Mouse (Mus musculus) naive thymus-derived CD4-positive, alpha-beta T cell, adult 2 months (primary cell): ENCODE measurements around the gene Phf14.
A peak's percentile ranks its signal among the peaks of the same experiment; 100 is the strongest.
"Not testable (repeated sequence)": the region's sequence is repeated elsewhere in the genome, so short reads cannot be mapped to it uniquely, and the experiment has no call there.

Experiments
- DNase-seq: peaks from one replicate; pipeline ENCODE4 v3.0.0-alpha.2; 2011; ENCODE audit warnings: low read depth

Phf14 gene

DNA sequence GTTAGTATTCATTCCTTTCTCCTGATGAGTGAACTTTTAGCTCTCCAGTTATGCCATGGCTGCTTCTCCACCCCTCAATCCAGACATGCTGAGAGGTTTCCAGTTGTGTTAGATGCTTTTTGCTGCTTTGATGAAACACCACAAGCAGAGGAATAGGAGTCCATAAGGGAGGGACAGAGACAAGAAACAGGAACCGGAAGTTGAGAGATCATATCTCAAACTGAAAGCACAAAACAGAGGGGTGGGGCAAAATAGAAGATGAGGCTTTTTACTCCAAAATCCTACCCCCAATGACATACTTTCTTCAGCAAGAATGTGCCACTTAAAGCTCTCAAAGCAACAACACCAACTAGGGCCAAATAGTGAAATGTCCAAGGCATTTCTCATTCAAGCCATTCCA, 188.1 kb downstream of the Phf14 start:
- DNase-seq = peak; percentile 34

GRCm38 (mm10) chr6:12097125-12097524, 189.5 kb downstream of the Phf14 start:
- DNase-seq = no peak

GRCm38 (mm10) chr6:12105144-12105543, 197.5 kb downstream of the Phf14 start:
- no peak for DNase-seq

DNA sequence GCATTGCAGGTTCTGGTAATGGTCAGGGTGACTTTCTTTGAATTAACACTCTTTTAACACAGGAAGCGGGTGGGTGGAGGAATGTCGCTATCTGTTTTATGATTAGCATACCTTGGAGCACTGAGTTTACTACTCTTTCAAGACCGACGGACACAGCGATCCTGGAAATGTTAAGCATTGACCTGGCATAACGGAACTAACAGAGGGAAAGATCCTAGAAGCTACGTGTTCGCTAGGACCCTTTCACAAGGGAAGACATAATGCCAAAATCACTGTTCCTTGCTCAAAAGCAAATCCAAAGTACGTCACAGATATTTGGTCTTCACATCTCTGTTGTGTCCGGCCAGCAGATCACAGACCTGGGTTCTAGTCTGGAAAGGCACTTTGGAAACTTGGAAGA, 199.7 kb downstream of the Phf14 start:
- DNase-seq = no peak

GRCm38 (mm10) chr6:12107786-12108185, 200.2 kb downstream of the Phf14 start:
- no peak for DNase-seq

- no peak for DNase-seq
These were observed 209.6 kb downstream of the Phf14 start for GRCm38 (mm10) chr6:12116926-12117818.

DNA sequence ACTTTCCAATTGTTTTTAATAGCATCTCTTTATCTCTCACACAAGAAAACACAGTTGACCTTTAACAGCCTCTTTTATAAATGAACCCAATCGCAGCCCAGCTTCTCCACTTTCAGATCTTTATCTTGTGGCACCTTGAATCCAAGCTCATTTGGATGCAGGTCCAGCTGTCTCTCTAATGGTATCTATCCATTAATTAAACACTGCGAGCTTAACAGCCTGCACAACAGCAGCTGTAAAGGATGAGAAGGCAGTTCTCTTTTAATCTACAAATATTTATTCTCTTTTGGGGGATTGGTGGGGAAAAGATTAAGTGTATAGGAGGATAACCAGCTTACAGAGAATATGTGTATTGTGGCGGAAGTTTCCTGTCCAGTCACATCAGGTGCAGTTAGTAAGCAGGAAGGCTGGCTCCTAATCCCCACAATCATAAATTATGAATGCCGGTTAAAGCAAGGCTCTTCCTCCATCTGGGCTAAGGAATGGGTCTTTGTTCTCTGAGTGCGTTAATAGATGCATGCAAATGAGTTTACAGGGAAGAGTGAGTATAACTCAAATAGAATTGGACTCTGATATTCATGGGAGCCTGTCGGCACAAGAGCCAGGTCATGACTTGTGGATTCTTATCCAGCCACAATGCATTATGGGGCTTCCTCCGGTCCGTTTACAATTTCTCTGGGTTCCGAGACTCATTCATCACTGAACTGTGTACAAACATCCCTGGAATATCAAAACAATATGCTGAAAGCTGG, 210.4 kb downstream of the Phf14 start:
- no peak for DNase-seq

GRCm38 (mm10) chr6:12122759-12123158, 215.2 kb downstream of the Phf14 start:
- DNase-seq = no peak

GRCm38 (mm10) chr6:12125031-12125803, 217.6 kb downstream of the Phf14 start:
- peak; percentile 82 for DNase-seq

DNA sequence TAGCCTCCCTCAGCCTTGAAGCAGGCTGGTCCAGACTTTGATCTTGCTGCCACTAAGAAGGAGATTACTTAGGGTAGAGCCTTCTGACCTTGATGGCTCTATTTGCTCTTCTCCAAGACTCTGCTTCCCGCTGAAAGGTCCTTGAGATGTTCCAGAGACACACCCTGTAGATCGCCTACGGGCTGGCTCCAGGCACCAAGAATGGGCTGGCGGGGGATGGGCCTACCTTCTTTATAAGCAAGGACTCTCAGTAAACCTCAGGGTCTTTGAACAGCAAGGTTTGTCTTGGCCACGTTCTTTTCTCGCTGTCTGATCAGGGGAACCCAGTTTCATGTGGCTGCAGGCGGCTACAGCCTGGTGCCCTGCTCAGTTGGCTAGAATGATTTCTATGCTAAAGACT, 219.0 kb downstream of the Phf14 start:
- DNase-seq = not testable (repeated sequence)

- DNase-seq = no peak
These were observed 219.7 kb downstream of the Phf14 start for GRCm38 (mm10) chr6:12127287-12127686.
